Mouse (Mus musculus): ENCODE results near the gene Elf5. TPM values are rescaled to one million over a fixed set of nuclear protein-coding genes. Genes with fewer than 3 reads are reported as not detected.

Elf5 gene
- total RNA-seq, 2 experiments from 2014 or later = not detected

GRCm38 (mm10) chr2:103466272-103466671 lies 54.8 kb downstream of the Elf5 start:
- intact Hi-C loops (cut with DNase I) = no loop called here
- no peak for DNase-seq

DNA sequence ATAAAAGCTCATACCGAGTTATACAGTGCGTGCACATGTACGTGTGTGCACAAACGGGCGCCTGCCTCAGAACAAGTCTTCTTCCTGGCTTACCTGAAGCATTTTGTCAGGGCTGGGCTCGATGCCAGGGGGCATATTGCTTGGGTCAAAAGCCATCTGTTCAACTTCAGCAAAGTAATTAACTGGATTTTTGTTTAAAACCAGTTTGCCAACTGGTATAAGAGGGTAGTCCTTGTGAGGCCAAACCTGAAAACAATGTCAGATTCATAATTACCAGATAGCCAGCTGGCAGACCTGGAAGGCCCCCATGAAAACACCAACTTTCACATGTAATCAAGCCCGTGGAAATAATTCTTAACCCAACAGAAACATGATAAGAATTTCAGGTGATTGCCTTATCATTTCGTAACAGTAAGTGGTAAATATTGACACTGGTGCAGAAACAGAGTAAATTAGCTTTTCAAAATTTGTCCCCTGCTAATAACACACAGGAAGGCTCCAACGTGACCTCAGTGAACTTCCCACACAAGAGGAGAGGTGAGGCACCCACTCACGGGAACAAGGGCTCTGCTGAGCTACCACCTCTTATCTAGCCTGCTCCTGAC lies 55.6 kb downstream of the Elf5 start:
- no peak for DNase-seq
- intact Hi-C loops (cut with DNase I) = no loop called here

DNA sequence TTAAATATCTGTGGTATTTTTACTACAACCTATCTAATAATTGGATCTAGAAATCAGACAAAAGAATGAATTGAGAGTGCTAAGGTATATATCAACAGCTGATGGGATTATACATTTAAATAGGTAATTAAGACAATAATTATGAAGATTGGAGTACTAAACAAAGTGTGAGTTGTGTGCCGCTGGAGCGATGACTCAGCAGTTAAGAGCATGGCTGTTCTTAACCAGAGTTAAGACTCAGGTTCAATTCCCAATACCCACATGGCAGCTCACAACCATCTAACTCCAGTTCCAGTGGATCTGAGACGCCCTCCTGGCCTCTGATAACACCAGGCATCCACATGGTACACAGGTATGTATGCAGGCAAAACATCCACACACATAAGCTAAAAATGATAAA lies 61.9 kb downstream of the Elf5 start:
- intact Hi-C loops (cut with DNase I) = no loop called here
- DNase-seq = no peak

DNA sequence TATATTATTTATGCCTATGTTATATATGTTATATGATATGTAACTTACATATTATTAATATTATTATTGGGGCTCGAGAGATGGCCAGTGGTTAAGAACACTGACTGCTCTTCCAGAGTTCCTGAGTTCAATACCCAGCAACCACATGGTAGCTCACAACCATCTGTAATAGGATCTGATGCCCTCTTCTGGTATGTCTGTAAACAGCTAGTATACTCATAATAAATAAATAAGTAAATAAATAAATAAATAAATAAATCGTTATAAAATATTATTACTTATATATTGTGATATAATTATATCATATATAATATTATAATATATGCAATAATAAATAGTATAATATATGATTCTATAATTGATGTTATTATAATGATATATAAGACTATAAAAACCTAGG lies 64.7 kb downstream of the Elf5 start:
- no peak for DNase-seq
- intact Hi-C loops (cut with DNase I) = no loop called here

GRCm38 (mm10) chr2:103476657-103477056 lies 65.2 kb downstream of the Elf5 start:
- no peak for DNase-seq
- intact Hi-C loops (cut with DNase I) = no loop called here

- intact Hi-C loops (cut with DNase I) = no loop called here
Measured at GRCm38 (mm10) chr2:103477456-103477855, 66.0 kb downstream of the Elf5 start.

GRCm38 (mm10) chr2:103478326-103478725 lies 66.8 kb downstream of the Elf5 start:
- intact Hi-C loops (cut with DNase I) = no loop called here
- DNase-seq = no peak

More at GRCm38 (mm10) chr2:103477456-103477855, 66.0 kb downstream of the Elf5 start:
- no peak for DNase-seq

GRCm38 (mm10) chr2:103480240-103480639 lies 68.8 kb downstream of the Elf5 start:
- intact Hi-C loops (cut with DNase I) = no loop called here
- no peak for DNase-seq

DNA sequence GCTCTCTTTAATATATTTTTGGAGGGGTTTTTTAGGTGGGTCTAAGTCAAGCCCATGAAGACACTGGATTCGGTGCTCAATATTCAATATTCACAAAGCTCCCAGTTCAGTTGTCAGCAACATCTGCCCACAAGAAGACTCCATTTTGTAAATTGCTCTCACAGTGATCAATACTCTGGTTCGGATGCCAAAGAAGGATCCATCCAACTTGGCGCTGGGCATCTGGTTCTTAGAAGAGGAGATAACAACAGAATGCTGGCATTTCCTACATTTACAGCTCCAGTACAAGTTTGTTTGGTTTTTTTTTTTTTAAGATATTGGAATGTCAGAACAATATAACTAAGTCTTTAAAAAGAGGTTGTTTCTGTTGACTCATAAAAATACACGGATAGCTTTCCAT lies 69.4 kb downstream of the Elf5 start:
- intact Hi-C loops (cut with DNase I) = no loop called here
- no peak for DNase-seq

DNA sequence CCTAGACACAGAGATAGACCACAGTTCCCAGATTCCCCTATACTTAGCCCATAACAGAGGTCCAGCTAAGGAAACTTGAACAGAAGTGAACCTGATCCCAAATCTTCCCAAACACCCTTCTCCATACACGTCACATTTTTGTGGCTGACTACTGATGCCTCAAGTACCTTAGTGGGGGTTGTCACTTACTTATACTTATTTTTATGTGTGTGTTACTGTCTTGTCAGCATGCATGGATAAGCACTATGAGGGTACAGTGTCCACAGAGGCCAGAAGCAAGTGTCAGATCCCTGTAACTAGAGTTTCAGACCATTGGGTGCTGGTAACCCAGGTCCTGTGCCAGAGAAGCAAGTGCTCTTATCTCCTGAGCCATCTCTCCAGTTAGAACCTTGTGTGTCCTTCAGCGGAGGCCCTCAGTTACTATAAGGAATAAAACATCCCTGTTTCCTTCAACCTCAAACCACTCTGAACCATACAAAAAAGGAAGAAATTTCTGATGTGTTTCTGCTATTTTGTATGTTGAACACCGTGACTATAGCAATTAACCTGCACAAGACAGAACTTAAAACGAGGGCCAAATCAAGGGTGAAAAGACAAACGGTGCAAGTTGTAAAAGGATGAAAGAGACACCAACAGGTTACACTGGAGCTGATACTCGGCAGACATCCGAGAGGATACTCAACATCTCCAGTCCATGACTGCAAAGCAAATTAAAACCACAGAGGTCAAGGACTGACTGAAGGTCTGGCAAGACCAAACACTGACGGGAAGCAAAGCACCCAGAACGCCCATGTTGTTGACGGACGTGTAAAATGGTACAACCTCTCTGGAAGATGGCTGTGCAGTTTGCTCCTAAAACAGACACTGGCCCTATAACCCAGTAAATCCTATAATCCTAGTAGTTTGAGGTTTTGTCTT lies 70.1 kb downstream of the Elf5 start:
- no peak for DNase-seq
- intact Hi-C loops (cut with DNase I) = no loop called here

GRCm38 (mm10) chr2:103483289-103483985 lies 71.9 kb downstream of the Elf5 start:
- intact Hi-C loops (cut with DNase I) = no loop called here
- DNase-seq = no peak

- peak in 1 of 2 experiments; percentile 23 for DNase-seq
- intact Hi-C loops (cut with DNase I) = no loop called here
Measured at GRCm38 (mm10) chr2:103483986-103484520, 72.6 kb downstream of the Elf5 start.

- intact Hi-C loops (cut with DNase I) = no loop called here
Measured at GRCm38 (mm10) chr2:103484617-103485401, 73.3 kb downstream of the Elf5 start, which contains the start of gene Cat. Cat (minus strand) TSS chr2:103485160.

DNA sequence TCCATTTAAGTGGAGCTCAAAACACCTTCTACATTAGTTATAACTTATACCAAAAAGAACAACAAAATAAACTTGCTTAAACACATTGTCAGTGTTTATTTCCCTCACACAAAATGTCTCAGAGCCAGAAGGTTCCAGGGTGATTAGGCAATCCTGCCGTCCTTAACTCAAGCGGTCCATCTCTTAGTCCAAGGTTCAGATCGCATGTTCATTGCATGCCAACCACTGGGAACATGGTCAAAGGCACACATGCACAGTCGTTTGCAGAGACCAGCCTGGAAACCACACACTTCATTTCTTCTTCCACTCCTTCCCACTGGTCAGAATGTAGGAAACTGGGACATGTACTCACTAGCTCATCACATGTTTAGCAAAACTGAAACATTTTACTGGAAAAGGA lies 81.0 kb downstream of the Elf5 start:
- DNase-seq = no peak
- intact Hi-C loops (cut with DNase I) = no loop called here

More at GRCm38 (mm10) chr2:103484617-103485401, 73.3 kb downstream of the Elf5 start, which contains the start of gene Cat:
- peak; percentile 97 to 98 for DNase-seq

DNA sequence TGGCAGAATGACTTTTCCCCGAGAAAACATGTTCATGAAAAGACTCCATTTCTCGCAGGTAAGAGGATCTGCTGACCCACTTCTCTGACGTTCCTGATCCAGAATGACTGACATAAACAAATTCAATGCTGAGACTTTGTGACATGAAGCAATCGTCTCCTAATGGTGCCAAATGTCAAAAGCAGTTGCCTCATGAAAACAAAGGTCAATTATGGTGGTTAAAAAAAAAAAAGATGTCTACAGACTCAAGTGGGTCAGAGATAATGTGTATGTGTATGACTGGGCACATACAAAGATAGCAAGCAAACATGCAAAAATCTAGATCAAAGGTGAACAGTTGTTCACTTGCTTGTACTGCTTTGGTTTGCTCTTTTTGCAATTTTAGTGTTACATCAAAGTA lies 82.3 kb downstream of the Elf5 start:
- intact Hi-C loops (cut with DNase I) = no loop called here
- DNase-seq = no peak

GRCm38 (mm10) chr2:103495633-103496418 lies 84.3 kb downstream of the Elf5 start:
- intact Hi-C loops (cut with DNase I) = no loop called here
- no peak for DNase-seq
